Mouse (Mus musculus) heart, postnatal 0 days (tissue): ENCODE data around the gene Tmem106c. TPM values are rescaled to one million over a fixed set of nuclear protein-coding genes. Genes with fewer than 3 reads are reported as not detected.

ENCODE experiments used
- ATAC-seq: fragments of 200-750 bp; cut with Nextera tagmentation; 2 replicates; pipeline ENCODE4 v1.8.0; 2017; ENCODE audit warnings: low read depth, moderate number of reproducible peaks, moderate library complexity; ENCODE audit not compliant: insufficient read depth
- DNase-seq: peaks from one replicate; pipeline ENCODE4 v3.0.0-alpha.2; 2016; ENCODE audit warnings: low spot score
- H3K27ac ChIP-seq: fragments of 300-500 bp; sonication (generic); 2 replicates; pipeline ENCODE4 v1.5.1; 2014; ENCODE audit warnings: low read depth, mild to moderate bottlenecking
- H3K27me3 ChIP-seq: fragments of 300-500 bp; sonication (generic); 2 replicates; pipeline ENCODE4 v1.6.1; 2014; ENCODE audit warnings: low read length, mixed read lengths; ENCODE audit not compliant: control insufficient read depth, insufficient read depth
- H3K36me3 ChIP-seq: fragments of 300-500 bp; sonication (generic); replicated peaks from 2 replicates; pipeline ENCODE4 v1.6.1; 2014; ENCODE audit warnings: low read length, mixed read lengths; ENCODE audit not compliant: control insufficient read depth, insufficient read depth
- H3K4me1 ChIP-seq: fragments of 300-500 bp; sonication (generic); 2 replicates; pipeline ENCODE4 v1.6.1; 2014; ENCODE audit warnings: antibody characterized with exemption; ENCODE audit not compliant: control insufficient read depth, insufficient read depth
- H3K4me2 ChIP-seq: fragments of 300-500 bp; sonication (generic); 2 replicates; pipeline ENCODE4 v1.6.1; 2014; ENCODE audit warnings: low read depth, mild to moderate bottlenecking, low read length, moderate library complexity
- H3K4me3 ChIP-seq: fragments of 300-500 bp; sonication (generic); 2 replicates; pipeline ENCODE4 v1.5.1; 2014; ENCODE audit warnings: low read depth, low read length
- H3K9ac ChIP-seq: fragments of 300-500 bp; sonication (generic); replicated peaks from 2 replicates; pipeline ENCODE4 v1.6.1; 2014; ENCODE audit warnings: low read depth, low read length, mixed read lengths
- H3K9me3 ChIP-seq: fragments of 300-500 bp; sonication (generic); replicated peaks from 2 replicates; pipeline ENCODE4 v1.6.1; 2016; ENCODE audit warnings: low read length; ENCODE audit not compliant: control insufficient read depth
- CTCF ChIP-seq: IDR thresholded peaks from 2 replicates; pipeline ENCODE4 v1.5.1; 2016; ENCODE audit warnings: antibody characterized with exemption, control low read depth, low read depth
- EP300 ChIP-seq: IDR thresholded peaks from 2 replicates; pipeline ENCODE4 v1.6.1; 2016; ENCODE audit warnings: antibody characterized with exemption, low read depth
- WGBS: fragments of 180-500 bp; shearing (Covaris S2); extraction: QIAGEN DNeasy Blood & Tissue Kit; methylation state at CpG from one replicate; pipeline ENCODE4 v1.1.7; 2014; 5-methylcytosine and 5-hydroxymethylcytosine counted together
- polyA plus RNA-seq: library from polyadenylated mRNA; unstranded; fragments of >200 nt; fragmentation: Nextera tagmentation; extraction: Ambion mirVana; gene quantifications from 2 replicates; pipeline ENCODE4 v1.2.1, GENCODE M21; 2015
- total RNA-seq: library from RNA; depleted of rRNA; stranded (reverse); fragments of >200 nt; gene quantifications from 2 replicates; pipeline ENCODE4 v1.2.3, GENCODE M21; 2014; ENCODE audit warnings: low replicate concordance

Tmem106c gene
- total and polyA plus RNA-seq, 2 experiments from 2014 or later, result 33.1 to 94.1 TPM

- peak; percentile 22; the same call in 1 of the 2 replicates for ATAC-seq
- Histone ChIP-seq H3K4me1 (peaks cover 22% of the 10 kb centered on the region), H3K27me3 (peaks cover 88% of the 10 kb centered on the region), H3K36me3 (no peaks in the 10 kb centered on the region), H3K4me3 (peak within 1 kb of the TSS; percentile 47), H3K27ac (no peak within 1 kb of the TSS), H3K4me2 (peak within 1 kb of the TSS; percentile 68), H3K9me3 (no peaks in the 10 kb centered on the region), H3K9ac (no peak within 1 kb of the TSS; the same call in 1 of the 2 replicates)
- TF ChIP-seq EP300 (no peak), CTCF (no peak)
- DNase-seq, result no peak
- WGBS, result under 1% methylated on average over 51 of the region's 59 CpGs
Measured at GRCm38 (mm10) chr15:98003822-98004739, 40.1 kb downstream of the Tmem106c start, which contains the start of gene Col2a1. Gene Col2a1, minus strand, starts transcription at chr15:98004695.

GRCm38 (mm10) chr15:98004740-98005159, 40.8 kb downstream of the Tmem106c start:
- Histone ChIP-seq H3K4me2 (peak overlapping the region; percentile 68), H3K27ac (no peak overlapping the region), H3K27me3 (peaks cover 82% of the 10 kb centered on the region), H3K9me3 (no peaks in the 10 kb centered on the region), H3K4me1 (peaks cover 22% of the 10 kb centered on the region), H3K4me3 (peak overlapping the region; percentile 47), H3K9ac (no peak overlapping the region), H3K36me3 (no peaks in the 10 kb centered on the region)
- no peak for TF ChIP-seq EP300
- DNase-seq (no peak), ATAC-seq (no peak)
- WGBS, result 5% methylated on average over 19 of the region's 19 CpGs

- no peak overlapping the region for H3K9ac ChIP-seq
- H3K27ac ChIP-seq, result no peak overlapping the region
- ATAC-seq (no peak), DNase-seq (no peak)
- 31% methylated on average over 11 of the region's 11 CpGs for WGBS
- H3K4me1 ChIP-seq, result peaks cover 22% of the 10 kb centered on the region
- H3K4me3 ChIP-seq, result no peak overlapping the region
- no peaks in the 10 kb centered on the region for H3K36me3 ChIP-seq
- TF ChIP-seq CTCF, result no peak
- no peak for TF ChIP-seq EP300
- H3K9me3 ChIP-seq, result no peaks in the 10 kb centered on the region
- peaks cover 78% of the 10 kb centered on the region for H3K27me3 ChIP-seq
- no peak overlapping the region for H3K4me2 ChIP-seq
Measured at GRCm38 (mm10) chr15:98005181-98005580, 41.2 kb downstream of the Tmem106c start.

- WGBS, result 75% methylated on average over 6 of the region's 6 CpGs
- TF ChIP-seq EP300 (no peak), CTCF (no peak)
- ATAC-seq, result no peak
Measured at GRCm38 (mm10) chr15:98012810-98013209, 48.8 kb downstream of the Tmem106c start.

GRCm38 (mm10) chr15:98017925-98018324, 53.9 kb downstream of the Tmem106c start:
- no peak overlapping the region for H3K27ac ChIP-seq
- no peak overlapping the region for H3K4me3 ChIP-seq
- H3K27me3 ChIP-seq, result no peaks in the 10 kb centered on the region
- ATAC-seq (no peak), DNase-seq (no peak)
- no peak for TF ChIP-seq EP300
- no peak for TF ChIP-seq CTCF
- no peak overlapping the region for H3K9ac ChIP-seq
- H3K4me1 ChIP-seq, result no peaks in the 10 kb centered on the region
- no peaks in the 10 kb centered on the region for H3K36me3 ChIP-seq
- no peaks in the 10 kb centered on the region for H3K9me3 ChIP-seq
- no peak overlapping the region for H3K4me2 ChIP-seq
- WGBS, result 77% methylated on average over 4 of the region's 4 CpGs

More at GRCm38 (mm10) chr15:98012810-98013209, 48.8 kb downstream of the Tmem106c start:
- Histone ChIP-seq H3K4me2 (no peak overlapping the region), H3K27me3 (0 out of 2 replicates have a peak, but pooled peaks cover 4% of the 10 kb centered on the region), H3K9me3 (no peaks in the 10 kb centered on the region), H3K4me3 (no peak overlapping the region), H3K4me1 (no peaks in the 10 kb centered on the region), H3K9ac (no peak overlapping the region), H3K27ac (no peak overlapping the region), H3K36me3 (no peaks in the 10 kb centered on the region)
- DNase-seq, result no peak
